Mouse (Mus musculus) stomach, postnatal 0 days (tissue): ENCODE measurements at regions not wholly inside any gene's neighbourhood (a gene's known extent, or its start where the extent isn't known, plus 50 kb on each side); places are given as distances from the start of the nearest gene placed in this dataset.

ENCODE experiments used
- CTCF ChIP-seq: IDR thresholded peaks from 2 replicates; pipeline ENCODE4 v1.5.1; 2016; ENCODE audit warnings: antibody characterized with exemption, low read depth, mild to moderate bottlenecking, moderate library complexity
- EP300 ChIP-seq: optimal IDR thresholded peaks from 2 replicates; pipeline ENCODE3; 2016; ENCODE audit warnings: antibody characterized with exemption

DNA sequence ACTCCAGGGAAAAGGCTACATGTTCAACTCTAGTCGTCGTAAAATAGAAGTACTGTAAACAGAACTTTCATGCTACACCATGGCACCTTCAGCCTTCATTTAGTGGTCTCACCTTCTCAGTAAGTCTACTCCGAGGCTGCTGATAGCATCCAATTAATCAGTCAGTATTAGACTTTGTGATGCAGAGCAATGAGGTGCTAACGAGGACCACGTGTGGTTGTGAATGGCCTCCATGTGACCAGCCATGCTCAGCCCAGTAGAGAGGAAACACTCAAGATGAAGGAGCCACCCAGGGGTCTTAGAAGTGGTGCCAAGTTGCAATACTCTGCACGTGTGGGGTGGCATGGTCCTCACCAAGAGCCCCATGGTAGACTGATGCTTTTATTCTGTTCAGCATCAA, 112.2 kb upstream of the Nt5e start:
- TF ChIP-seq CTCF (no peak), EP300 (no peak)
